Mouse (Mus musculus) G1E (cell line): ENCODE measurements at regions not wholly inside any gene's neighbourhood (a gene's known extent, or its start where the extent isn't known, plus 50 kb on each side); places are given as distances from the start of the nearest gene placed in this dataset.

Experiments
- ATAC-seq: 2 replicates; pipeline ENCODE4 v1.8.0; 2016; ENCODE audit warnings: mild to moderate bottlenecking; ENCODE audit not compliant: insufficient number of reproducible peaks, poor library complexity, low FRiP score, severe bottlenecking; ENCODE audit errors: extremely low read depth
- DNase-seq: peaks from one replicate; pipeline ENCODE4 v3.0.0; 2012; ENCODE audit warnings: low spot score
- H3K27me3 ChIP-seq: 2 replicates; pipeline ENCODE4 v1.6.1; 2012; ENCODE audit warnings: mild to moderate bottlenecking, low read length, inconsistent platforms; ENCODE audit not compliant: insufficient read depth
- H3K36me3 ChIP-seq: replicated peaks from 2 replicates; pipeline ENCODE3; 2012; ENCODE audit warnings: mild to moderate bottlenecking, inconsistent platforms
- H3K4me1 ChIP-seq: 2 replicates; pipeline ENCODE4 v1.6.1; 2012; ENCODE audit warnings: low read depth, low read length, inconsistent platforms, mixed read lengths; ENCODE audit not compliant: insufficient read depth
- H3K4me3 ChIP-seq: 2 replicates; pipeline ENCODE4 v1.5.1; 2012; ENCODE audit warnings: low read depth, mild to moderate bottlenecking, inconsistent platforms, low read length, moderate library complexity, mixed read lengths
- H3K9me3 ChIP-seq: replicated peaks from 2 replicates; pipeline ENCODE4 v1.6.1; 2012; ENCODE audit warnings: inconsistent platforms
- CTCF ChIP-seq: IDR thresholded peaks from 2 replicates; pipeline ENCODE4 v1.5.1; 2012; ENCODE audit warnings: low read depth, low read length, inconsistent platforms, mixed read lengths
- GATA1 ChIP-seq: IDR thresholded peaks from 2 replicates; pipeline ENCODE4 v1.6.1; 2012; ENCODE audit warnings: borderline replicate concordance, low read length, inconsistent platforms, mixed read lengths
- GATA2 ChIP-seq: IDR thresholded peaks from 2 replicates; pipeline ENCODE4 v1.6.1; 2012; ENCODE audit warnings: low read depth, low read length, inconsistent platforms, borderline replicate concordance
- POLR2AphosphoS5 ChIP-seq: IDR thresholded peaks from 2 replicates; pipeline ENCODE4 v1.6.1; 2012; ENCODE audit warnings: low read depth, low read length, inconsistent platforms; ENCODE audit not compliant: insufficient replicate concordance
- TAL1 ChIP-seq: conservative IDR thresholded peaks from 2 replicates; pipeline ENCODE4 v1.6.1; 2012; ENCODE audit warnings: low read depth, low read length, inconsistent platforms, mixed read lengths

DNA sequence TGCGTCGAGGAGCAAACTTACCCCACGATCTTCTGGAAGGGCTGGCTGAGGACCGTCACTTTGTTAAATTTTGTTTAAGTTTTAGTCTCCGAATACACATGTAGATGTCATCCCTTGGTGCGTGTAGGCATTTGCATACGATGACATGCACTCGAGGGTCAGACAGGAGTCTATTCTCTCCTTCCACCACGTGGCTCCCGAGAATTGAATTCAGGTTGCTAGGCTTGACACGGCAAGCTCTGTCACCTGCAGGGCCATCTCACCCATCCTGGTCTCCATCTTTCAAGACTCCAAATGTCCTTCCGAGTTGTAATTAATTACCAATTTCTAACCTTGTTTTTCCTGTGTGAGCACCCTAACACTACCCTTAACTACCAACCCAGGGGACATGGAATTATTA is 52.7 kb upstream of the Ppara start:
- no peak for DNase-seq
- H3K4me3 ChIP-seq, result no peak overlapping the region
- no peak for TF ChIP-seq TAL1
- TF ChIP-seq POLR2AphosphoS5, result no peak
- TF ChIP-seq CTCF, result no peak
- no peak for TF ChIP-seq GATA1
- peaks cover 7% of the 10 kb centered on the region; the same call in 1 of the 2 replicates for H3K27me3 ChIP-seq
- H3K9me3 ChIP-seq, result no peaks in the 10 kb centered on the region
- ATAC-seq, result no peak
- no peaks in the 10 kb centered on the region for H3K4me1 ChIP-seq
- H3K36me3 ChIP-seq, result peaks cover 3% of the 10 kb centered on the region

DNA sequence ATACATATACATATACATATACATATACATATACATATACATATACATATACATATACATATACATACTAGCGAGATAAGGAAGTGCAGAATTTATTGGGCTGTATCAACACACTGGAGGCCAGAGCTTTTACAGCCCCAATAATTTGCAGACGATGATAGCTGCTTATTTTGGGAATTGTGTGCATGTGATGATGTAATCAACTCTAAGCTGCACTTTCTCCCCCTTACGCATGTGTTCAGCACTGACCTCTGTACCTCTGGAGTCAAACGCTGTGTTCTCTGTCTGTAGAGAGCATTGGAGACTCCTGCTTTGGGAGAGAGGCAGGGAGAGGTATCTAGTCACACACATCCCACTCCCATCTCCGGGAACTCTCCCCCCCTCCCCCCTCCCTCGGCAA is 52.0 kb upstream of the Ppara start:
- H3K4me3 ChIP-seq, result no peak overlapping the region
- no peak for ATAC-seq

DNA sequence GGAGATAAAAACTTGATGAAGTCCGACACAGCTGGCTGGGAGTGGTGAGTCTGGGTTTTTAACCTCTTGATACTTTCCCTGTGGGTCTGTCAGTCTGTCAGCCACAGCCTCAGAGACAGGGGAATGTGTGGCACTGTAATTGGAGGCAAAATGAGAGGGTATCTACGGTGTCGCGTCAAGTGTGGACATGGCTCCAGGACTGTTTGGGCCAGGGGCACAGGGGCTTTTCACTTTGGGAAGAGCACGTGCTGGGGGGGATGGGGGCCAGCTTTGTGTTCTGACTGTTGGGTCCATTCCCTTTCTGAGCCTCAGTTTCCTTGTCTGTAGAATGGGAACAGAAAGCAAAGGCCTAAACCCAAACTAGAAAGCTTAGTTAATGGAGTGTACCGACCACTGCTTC is 51.5 kb upstream of the Ppara start:
- H3K36me3 ChIP-seq, result peaks cover 7% of the 10 kb centered on the region
- ATAC-seq, result no peak

More for the DNA sequence above, 52.0 kb upstream of the Ppara start:
- Histone ChIP-seq H3K9me3 (no peaks in the 10 kb centered on the region), H3K27me3 (peaks cover 7% of the 10 kb centered on the region; the same call in 1 of the 2 replicates), H3K4me1 (no peaks in the 10 kb centered on the region), H3K36me3 (peaks cover 3% of the 10 kb centered on the region)
- no peak for DNase-seq
- no peak for TF ChIP-seq GATA1
- TF ChIP-seq POLR2AphosphoS5, result no peak
- TF ChIP-seq CTCF, result no peak
- TF ChIP-seq GATA2, result no peak

DNA sequence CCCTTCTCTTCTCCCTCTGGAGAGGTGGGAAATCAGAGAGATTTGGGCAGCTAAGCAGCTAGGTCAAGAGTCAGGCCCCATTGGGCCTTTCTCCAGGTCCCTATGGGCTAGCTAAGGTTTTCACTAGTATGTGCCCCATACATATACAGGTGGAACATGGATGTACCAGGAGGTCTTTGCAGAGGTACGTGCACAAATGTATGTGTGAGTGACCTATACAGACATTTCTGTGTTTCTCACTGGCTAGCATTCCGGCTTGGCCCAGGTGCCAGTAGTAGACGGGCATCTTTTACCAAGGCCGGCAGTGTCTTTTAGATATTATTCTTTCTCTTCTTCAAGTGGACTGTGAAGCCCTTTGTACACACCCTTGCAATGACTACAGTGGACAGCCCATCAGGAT is 51.1 kb upstream of the Ppara start:
- ATAC-seq (no peak), DNase-seq (no peak)
- Histone ChIP-seq H3K36me3 (peaks cover 8% of the 10 kb centered on the region), H3K4me3 (no peak overlapping the region), H3K27me3 (peaks cover 3% of the 10 kb centered on the region; the same call in 1 of the 2 replicates), H3K4me1 (no peaks in the 10 kb centered on the region), H3K9me3 (no peaks in the 10 kb centered on the region)
- TF ChIP-seq GATA2, result no peak
- no peak for TF ChIP-seq CTCF
- TF ChIP-seq GATA1, result no peak
- TF ChIP-seq TAL1, result no peak
- TF ChIP-seq POLR2AphosphoS5, result no peak

More for the DNA sequence above, 51.5 kb upstream of the Ppara start:
- H3K9me3 ChIP-seq, result no peaks in the 10 kb centered on the region
- no peaks in the 10 kb centered on the region for H3K4me1 ChIP-seq
- no peak for DNase-seq
- no peak overlapping the region for H3K4me3 ChIP-seq
- no peak for TF ChIP-seq CTCF
- no peak for TF ChIP-seq GATA1
- TF ChIP-seq TAL1, result no peak
- no peak for TF ChIP-seq GATA2
- no peak for TF ChIP-seq POLR2AphosphoS5
- peaks cover 6% of the 10 kb centered on the region; the same call in 1 of the 2 replicates for H3K27me3 ChIP-seq

DNA sequence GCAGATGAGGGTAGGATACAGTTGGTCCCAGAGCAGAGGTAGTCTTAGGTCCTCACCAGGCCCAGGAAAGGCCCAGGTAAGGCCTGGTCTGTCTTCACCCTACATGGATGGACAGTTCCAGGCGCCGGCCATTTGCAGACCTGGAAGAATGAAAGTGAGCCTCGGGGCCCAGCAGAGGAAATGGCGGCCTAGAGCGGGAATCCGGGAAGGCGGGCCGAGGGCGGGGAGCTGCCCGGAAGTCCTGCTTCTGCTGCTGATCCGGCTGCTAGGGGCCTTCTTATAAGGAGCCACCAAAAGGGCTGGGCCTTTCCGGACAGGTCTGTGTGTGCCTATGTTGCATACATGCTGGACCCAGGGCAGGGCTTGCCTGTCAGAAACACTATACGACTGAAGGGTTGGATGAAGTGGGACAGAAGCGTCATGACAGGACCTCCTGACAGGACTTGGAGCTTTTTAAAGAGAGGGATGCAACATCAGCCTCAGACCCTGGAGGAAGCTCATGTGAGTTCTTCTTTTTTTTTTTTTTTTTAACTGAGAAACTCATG is 50.5 kb upstream of the Ppara start:
- DNase-seq, result no peak
- Histone ChIP-seq H3K36me3 (peaks cover 8% of the 10 kb centered on the region), H3K27me3 (peaks cover 3% of the 10 kb centered on the region; the same call in 1 of the 2 replicates), H3K4me3 (no peak overlapping the region), H3K4me1 (no peaks in the 10 kb centered on the region), H3K9me3 (no peaks in the 10 kb centered on the region)
- ATAC-seq, result no peak
- TF ChIP-seq GATA1, result no peak
- no peak for TF ChIP-seq CTCF
- no peak for TF ChIP-seq TAL1
- no peak for TF ChIP-seq POLR2AphosphoS5
- no peak for TF ChIP-seq GATA2

DNA sequence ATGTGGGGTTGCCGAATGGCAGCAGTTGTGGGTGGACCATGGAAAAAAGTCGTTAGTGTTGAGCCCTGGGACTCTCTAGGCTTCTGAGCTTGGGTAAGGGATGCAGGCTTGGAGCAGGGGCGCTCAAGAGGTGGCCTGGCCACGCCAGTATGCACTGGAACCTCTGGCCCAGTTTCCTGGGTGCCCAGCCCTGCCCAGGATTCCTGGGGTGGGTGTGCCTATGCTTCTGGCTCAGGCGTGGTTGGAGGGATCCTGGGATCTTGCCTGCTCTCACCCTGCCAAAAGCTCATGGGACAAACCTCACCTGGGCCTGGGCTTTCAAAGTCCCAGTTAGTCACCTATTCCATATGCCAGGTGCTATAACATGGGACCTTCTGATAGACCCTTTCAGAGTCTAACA is 49.9 kb upstream of the Ppara start:
- TF ChIP-seq CTCF (no peak), GATA2 (no peak), TAL1 (no peak), POLR2AphosphoS5 (no peak), GATA1 (no peak)
- DNase-seq, result no peak
- Histone ChIP-seq H3K4me3 (no peak overlapping the region), H3K4me1 (no peaks in the 10 kb centered on the region), H3K9me3 (no peaks in the 10 kb centered on the region), H3K27me3 (peaks cover 3% of the 10 kb centered on the region; the same call in 1 of the 2 replicates), H3K36me3 (peaks cover 8% of the 10 kb centered on the region)
- no peak for ATAC-seq
